Mouse (Mus musculus) spleen, adult 12 weeks (tissue): Measurements from ENCODE around the gene Ffar1.

Source experiments
- DNase-seq: peaks from one replicate; pipeline ENCODE4 v3.0.0; 2022; ENCODE audit warnings: low spot score

Ffar1 gene

GRCm38 (mm10) chr7:30861464-30861863, at the start of gene Ffar1:
Gene Ffar1 (minus strand): TSS chr7:30861564.
- no peak for DNase-seq

- no peak for DNase-seq
Measured at GRCm38 (mm10) chr7:30909773-30910172, 48.4 kb upstream of the Ffar1 start.

- no peak for DNase-seq
Measured at GRCm38 (mm10) chr7:30908992-30909431, 47.6 kb upstream of the Ffar1 start.

- no peak for DNase-seq
Measured at GRCm38 (mm10) chr7:30908277-30908991, 47.1 kb upstream of the Ffar1 start.

- DNase-seq, result peak; percentile 8
Measured at GRCm38 (mm10) chr7:30904042-30904441, 42.7 kb upstream of the Ffar1 start.

- no peak for DNase-seq
Measured at GRCm38 (mm10) chr7:30895217-30895616, 33.9 kb upstream of the Ffar1 start.

- no peak for DNase-seq
Measured at GRCm38 (mm10) chr7:30892515-30892914, 31.2 kb upstream of the Ffar1 start.

GRCm38 (mm10) chr7:30891746-30892145, 30.4 kb upstream of the Ffar1 start:
- DNase-seq, result no peak

- no peak for DNase-seq
Measured at GRCm38 (mm10) chr7:30890681-30891080, 29.3 kb upstream of the Ffar1 start.

GRCm38 (mm10) chr7:30888786-30889185, 27.4 kb upstream of the Ffar1 start:
- DNase-seq, result no peak

GRCm38 (mm10) chr7:30887568-30888188, 26.3 kb upstream of the Ffar1 start:
- DNase-seq, result peak; percentile 32

- no peak for DNase-seq
Measured at GRCm38 (mm10) chr7:30886852-30887251, 25.5 kb upstream of the Ffar1 start.

GRCm38 (mm10) chr7:30884047-30884446, 22.7 kb upstream of the Ffar1 start:
- no peak for DNase-seq

- no peak for DNase-seq
Measured at GRCm38 (mm10) chr7:30881367-30881766, 20.0 kb upstream of the Ffar1 start.

- no peak for DNase-seq
Measured at GRCm38 (mm10) chr7:30880176-30880575, 18.8 kb upstream of the Ffar1 start, which contains the start of gene Cd22. Gene Cd22 (minus strand): TSS chr7:30880342.

- no peak for DNase-seq
Measured at GRCm38 (mm10) chr7:30878950-30879349, 17.6 kb upstream of the Ffar1 start.

GRCm38 (mm10) chr7:30873083-30873482, 11.7 kb upstream of the Ffar1 start:
- DNase-seq, result peak; percentile 30

GRCm38 (mm10) chr7:30863386-30863785, 2.0 kb upstream of the Ffar1 start:
- DNase-seq, result no peak

GRCm38 (mm10) chr7:30859635-30860402, 1.5 kb downstream of the Ffar1 start:
- no peak for DNase-seq

GRCm38 (mm10) chr7:30859290-30859634, 2.1 kb downstream of the Ffar1 start:
- peak; percentile 62 for DNase-seq

- DNase-seq, result no peak
Measured at GRCm38 (mm10) chr7:30857746-30858145, 3.6 kb downstream of the Ffar1 start.

GRCm38 (mm10) chr7:30856078-30856477, 5.3 kb downstream of the Ffar1 start, which contains the start of gene Ffar3:
Gene Ffar3 (minus strand): TSS chr7:30856178.
- DNase-seq, result no peak

- no peak for DNase-seq
Measured at GRCm38 (mm10) chr7:30851421-30851820, 9.9 kb downstream of the Ffar1 start.
